29 mouse cellular contexts compared by ENCODE assay signal in genomic region chr2:157389591-157389921, GRCm38 (mm10). TPM values are rescaled to one million over a fixed set of nuclear protein-coding genes. Genes with fewer than 3 reads are reported as not detected.
"Had no signal": no experiment of that assay in that cellular context is flagged by ENCODE, and none has a peak within 500 bp of the region (broad histone marks: within the 10 kb centered on the region; RNA-seq: fewer than 3 reads in every experiment).

No protein-coding gene starts in this region.

- H3K9ac ChIP-seq: limb, embryonic 13.5 days; liver, embryonic 12.5 days; liver, embryonic 15.5 days; neural tube, embryonic 12.5 days; neural tube, embryonic 15.5 days had no signal

- H3K4me1 ChIP-seq: limb, embryonic 10.5 days; neural tube, embryonic 12.5 days had no signal

- H3K9me3 ChIP-seq: limb, embryonic 10.5 days; limb, embryonic 13.5 days; liver, embryonic 12.5 days; liver, embryonic 15.5 days; midbrain, embryonic 10.5 days; neural tube, embryonic 12.5 days; neural tube, embryonic 15.5 days had no signal

- H3K27ac ChIP-seq: limb, embryonic 10.5 days; limb, embryonic 13.5 days; liver, embryonic 12.5 days; liver, embryonic 15.5 days; macrophage; midbrain, embryonic 10.5 days; neural tube, embryonic 12.5 days; neural tube, embryonic 15.5 days; stomach, postnatal 0 days had no signal

- H3K4me3 ChIP-seq: limb, embryonic 10.5 days; limb, embryonic 13.5 days; liver, embryonic 12.5 days; liver, embryonic 15.5 days; megakaryocyte, embryonic 14.5 days; midbrain, embryonic 10.5 days; neural tube, embryonic 12.5 days; neural tube, embryonic 15.5 days had no signal

- H3K27me3 ChIP-seq: limb, embryonic 13.5 days; liver, embryonic 12.5 days; liver, embryonic 15.5 days; megakaryocyte, embryonic 14.5 days; neural tube, embryonic 12.5 days; neural tube, embryonic 15.5 days had no signal

- ATAC-seq: liver, embryonic 12.5 days; lung, postnatal 0 days had no signal

- H3K4me2 ChIP-seq: limb, embryonic 13.5 days; liver, embryonic 12.5 days; liver, embryonic 15.5 days; neural tube, embryonic 12.5 days; neural tube, embryonic 15.5 days had no signal

- DNase-seq: kidney, adult 9 months; kidney, postnatal 14 days; kidney, postnatal 4 days; liver; lung, adult 18-20 months; midbrain, embryonic 14.5 days; right cerebral cortex, adult 18-20 months; right cerebral cortex, postnatal 14 days; right cerebral cortex, postnatal 4 days; thymus, adult 2 months; thymus, postnatal 14 days; thymus, postnatal 4 days had no signal

- H3K36me3 ChIP-seq: liver, embryonic 15.5 days had no signal

RNA-seq across cellular contexts. Expression of gene Ghrh, which starts 42.2 kb away (rescaled TPM):
- total RNA-seq: layer of hippocampus, adult 18-20 months; layer of hippocampus, postnatal 14 days; left cerebral cortex, adult 18-20 months; left cerebral cortex, postnatal 25 days had no signal
- polyA plus RNA-seq: kidney, embryonic 16.5 days; limb, embryonic 10.5 days; limb, embryonic 13.5 days; liver, embryonic 12.5 days; macrophage; neural tube, embryonic 12.5 days; stomach, embryonic 14.5 days had no signal
